Mouse (Mus musculus) right cerebral cortex, adult 18-20 months (tissue): Measurements from ENCODE around the gene Ccdc102a.
A peak's percentile ranks its signal among the peaks of the same experiment; 100 is the strongest.
"Not testable (repeated sequence)": the region's sequence is repeated elsewhere in the genome, so short reads cannot be mapped to it uniquely, and the experiment has no call there.

ENCODE experiments used
- DNase-seq: peaks from one replicate; pipeline ENCODE4 v3.0.0; 2022; ENCODE audit warnings: mixed read lengths

Ccdc102a gene

DNA sequence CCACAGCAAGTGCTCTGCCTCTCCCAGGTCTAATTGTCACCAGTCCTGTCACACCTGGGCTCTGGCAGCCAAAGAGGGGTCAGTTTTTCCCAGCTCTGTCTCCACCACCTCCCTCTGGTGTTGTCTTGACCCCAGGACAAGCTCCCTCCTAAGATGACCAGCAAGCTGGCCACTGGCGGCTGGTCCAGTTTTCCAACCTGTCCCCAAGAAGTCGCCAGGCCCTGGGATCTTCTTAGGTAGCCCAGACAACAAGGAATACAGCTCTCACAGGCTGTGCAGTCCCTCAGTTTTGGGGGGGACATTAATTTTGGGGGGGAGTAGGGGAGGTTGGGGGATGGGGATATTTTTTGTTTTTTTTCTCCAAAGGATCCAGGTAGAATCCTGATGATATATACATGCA, 45.3 kb downstream of the Ccdc102a start:
- DNase-seq, result no peak

DNA sequence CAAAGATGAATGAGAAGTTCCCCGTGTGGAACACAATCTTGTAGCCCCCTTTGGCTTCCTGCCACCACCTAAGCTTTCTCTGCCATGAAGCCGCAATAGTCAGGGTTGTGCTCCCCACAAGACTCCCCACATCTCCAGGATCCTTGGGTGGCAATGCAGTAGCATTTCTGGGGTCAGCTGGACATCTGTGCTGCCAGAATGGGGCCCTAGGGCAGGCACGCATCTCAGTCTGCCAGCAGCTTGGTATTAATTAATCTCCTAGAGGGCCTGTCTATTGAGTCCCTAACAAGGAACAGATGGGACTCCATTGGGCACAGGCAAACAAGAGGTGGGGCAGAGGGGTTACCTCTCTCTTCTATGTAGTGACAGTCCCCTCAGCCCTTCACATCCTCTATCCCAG, 45.7 kb downstream of the Ccdc102a start:
- DNase-seq, result no peak

DNA sequence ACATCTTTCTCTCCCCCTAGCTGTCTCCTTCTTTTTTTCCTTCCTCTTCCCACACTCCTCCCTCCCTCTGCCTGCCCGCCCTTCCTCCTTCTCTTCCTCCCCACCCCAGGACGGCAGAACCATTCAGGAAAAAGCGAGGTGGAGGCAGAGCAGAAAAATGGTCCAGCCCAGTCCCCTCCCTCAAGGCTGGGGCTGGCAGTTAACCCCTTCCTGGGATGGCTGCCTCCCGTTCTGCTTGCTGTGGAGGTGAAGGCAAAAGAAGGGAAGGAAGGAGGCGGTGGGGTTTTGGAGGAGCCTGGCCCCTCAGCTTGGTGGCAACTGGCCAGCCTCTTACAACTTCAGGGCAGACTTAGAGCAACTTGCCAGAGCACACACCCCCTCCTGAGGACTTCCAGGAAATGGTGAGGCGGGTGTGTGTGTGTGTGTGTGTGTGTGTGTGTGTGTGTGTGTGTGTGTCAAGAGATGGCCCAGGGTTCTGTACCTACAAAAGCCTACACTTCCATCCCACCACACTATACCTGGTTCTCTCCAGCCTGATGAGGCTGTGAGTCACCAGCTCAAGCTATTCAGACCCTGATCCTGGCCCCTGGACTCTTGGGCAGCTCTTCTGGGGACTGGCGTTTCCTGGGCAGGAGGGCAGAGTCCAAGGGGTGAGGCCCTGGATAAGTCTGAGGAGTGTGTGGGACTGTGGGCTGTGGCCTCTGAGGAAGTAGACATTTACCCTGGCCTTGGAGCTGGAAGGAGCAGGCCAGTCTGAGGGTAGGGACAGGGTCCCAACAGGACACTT, 46.6 kb downstream of the Ccdc102a start:
- DNase-seq, result peak; percentile 83

DNA sequence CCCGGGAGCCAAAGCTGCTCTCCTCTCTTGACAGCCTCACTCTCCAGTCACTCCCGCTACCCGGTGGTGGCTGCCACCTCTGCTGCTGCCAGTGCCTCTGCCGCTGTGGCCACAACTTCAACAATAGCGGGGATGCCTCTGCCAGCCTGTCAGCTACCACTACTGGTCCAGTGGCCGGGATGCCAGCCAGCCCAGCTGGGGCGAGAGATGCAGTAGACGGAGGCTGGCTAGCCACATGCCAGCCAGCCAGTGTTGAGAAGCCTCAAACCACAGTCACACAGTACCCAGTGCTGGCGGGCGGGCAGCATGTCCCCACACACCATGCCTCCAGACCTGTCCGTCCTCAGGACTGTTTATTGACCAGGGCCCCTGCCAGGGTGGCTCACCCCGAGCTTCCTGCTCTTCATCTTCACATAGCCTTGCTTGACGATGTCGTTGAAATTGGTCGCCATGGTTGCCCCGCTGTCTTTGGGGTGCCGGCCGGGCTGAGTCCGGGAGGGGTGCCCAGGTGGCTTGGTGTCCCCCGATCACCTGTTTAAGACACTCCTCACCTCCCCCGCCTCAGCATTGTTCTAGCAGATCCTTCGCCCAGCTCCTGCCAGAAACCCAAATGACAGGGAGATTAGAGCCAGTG, 47.3 kb downstream of the Ccdc102a start:
- peak; percentile 72 for DNase-seq

DNA sequence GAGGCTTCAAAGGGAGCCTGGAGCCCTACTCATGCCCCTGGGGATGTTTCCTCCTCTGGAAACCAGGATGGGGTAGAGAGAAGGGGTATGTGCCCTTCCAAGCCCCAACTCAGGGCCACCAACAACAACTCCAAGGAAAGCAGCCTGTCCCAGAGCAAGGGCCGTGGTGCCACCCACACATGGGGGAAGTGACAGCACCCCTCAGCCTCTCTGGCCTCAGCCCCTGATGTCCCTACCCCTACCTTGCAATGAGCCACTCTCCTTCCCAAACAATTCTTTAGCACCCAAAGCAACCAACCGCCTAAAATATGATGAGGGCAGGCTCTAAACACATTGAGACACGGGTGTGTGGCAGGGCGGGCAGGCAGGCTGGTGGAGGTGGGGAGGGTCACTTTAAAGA, 47.9 kb downstream of the Ccdc102a start:
- no peak for DNase-seq

DNA sequence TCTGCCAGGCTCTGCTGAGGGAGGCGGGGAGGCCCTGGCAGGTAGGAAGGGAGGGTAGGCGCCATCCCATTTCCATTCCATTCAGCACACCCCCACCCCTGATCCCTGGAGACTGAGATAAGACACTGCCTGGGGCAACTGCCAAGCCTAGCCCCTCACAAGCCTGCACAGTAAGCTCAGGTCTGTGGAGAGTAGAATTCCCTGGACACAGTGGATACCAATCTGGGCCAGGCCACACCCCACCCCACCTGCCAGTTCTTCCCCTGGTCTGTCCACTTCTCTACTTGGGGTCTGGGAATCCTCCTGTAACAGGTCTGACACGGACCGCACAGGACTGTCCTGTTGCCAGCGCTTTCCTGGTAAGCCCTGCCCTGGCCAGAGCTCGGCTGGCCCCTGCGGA, 48.8 kb downstream of the Ccdc102a start:
- DNase-seq, result no peak

DNA sequence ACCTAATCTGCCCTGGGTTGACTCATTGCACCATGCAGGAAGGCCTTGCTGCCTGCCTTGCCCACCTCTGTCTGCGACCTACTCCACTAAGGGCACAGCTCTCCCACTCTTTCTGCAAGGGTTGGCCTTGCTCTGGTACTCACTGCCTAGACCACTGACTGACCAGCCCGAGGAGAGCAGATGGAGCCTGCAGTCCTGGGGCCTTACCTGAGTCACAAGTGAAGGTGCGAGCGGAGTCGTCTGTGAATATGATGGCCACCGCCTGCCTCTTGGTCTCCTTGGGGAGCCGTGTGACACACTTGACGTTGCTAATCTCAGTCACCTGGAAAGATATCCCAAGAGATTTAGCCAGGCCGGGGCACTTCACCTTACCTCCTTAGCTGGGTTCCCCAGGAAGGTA, 51.0 kb downstream of the Ccdc102a start:
- no peak for DNase-seq

DNA sequence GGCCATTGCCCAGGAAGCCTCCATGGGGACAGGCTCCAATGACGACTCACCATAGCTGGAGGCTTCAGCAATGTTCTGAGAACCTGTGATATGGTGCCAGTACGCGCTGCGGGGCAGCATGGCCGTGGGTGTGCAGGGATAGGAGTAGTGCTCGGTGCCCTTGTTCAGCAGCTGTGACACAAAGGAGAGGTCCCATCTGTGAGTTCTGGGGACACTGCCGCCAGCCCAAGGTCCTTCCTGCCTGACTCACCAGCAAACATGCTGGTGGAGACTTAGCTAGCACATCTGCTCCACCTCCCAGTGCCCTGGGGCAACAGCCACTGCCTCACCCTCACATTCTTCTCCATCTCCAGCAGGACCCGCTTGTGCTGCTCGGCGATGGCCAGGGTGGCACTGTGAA, 52.6 kb downstream of the Ccdc102a start:
- no peak for DNase-seq

DNA sequence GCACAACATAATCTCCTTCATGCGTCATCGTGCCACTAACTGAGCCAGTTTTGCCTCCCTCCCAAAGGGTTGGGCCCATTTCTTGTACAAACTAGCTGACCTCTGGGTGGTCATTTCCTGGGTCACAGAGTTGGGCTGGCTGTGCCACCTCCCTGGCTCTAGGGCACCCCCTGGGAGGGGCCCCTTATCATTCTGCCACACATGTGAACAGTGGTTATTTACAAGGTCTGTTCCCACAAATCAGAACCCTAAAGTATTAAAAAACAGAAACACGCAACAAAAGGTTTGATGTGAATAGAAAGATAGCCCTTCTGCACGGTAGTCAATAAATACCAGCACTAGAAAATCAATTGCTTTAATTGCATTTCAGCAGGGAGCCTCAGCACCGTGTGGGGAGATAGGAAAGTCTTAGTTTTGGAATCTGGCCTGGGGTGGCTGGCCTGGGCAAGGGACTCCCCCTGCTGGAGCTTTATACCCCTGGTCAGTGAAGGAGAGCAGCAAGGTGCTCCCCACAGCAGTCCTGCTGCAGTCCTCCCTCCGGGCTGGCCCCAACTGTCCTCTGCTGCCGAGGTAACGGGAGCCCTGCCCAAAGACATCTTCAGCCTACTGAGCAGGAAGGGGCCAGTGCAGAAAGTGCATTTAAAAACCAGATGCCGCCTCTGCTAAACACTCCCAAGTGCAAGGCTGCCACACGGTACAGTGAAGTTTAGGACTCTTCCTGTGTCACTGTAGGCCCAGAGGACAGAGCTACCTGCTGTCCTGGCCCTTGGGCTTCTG, 53.8 kb downstream of the Ccdc102a start:
- no peak for DNase-seq

DNA sequence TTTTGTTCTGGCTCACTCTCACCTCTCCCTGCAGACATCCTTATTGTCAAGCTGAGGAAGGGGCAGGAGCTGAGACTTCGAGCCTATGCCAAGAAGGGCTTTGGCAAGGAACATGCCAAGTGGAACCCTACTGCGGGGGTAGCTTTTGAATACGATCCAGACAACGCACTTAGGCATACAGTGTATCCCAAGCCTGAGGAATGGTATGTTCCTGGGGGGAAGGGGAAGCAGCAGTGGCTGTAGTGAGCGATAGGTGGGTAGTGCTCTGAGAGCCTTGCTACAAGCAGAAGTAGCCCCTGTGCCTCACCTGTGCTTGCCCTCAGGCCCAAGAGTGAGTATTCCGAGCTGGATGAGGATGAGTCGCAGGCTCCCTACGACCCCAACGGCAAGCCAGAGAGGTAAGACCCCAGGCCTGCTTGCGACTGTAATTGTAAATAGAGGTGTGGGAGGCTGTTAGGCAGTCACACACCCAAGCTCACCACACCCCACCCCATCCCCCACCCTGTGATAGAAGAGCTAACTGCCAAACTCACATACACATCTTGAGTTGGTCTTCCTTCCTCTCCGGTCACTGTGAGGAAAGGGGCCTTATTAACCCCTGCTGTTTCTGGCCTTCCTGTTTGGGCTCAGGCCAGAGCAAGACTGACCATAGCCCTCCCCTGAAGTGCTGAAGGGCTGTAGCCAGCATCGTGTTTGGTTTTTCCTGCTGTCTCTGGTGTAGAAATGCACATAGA, 55.2 kb downstream of the Ccdc102a start:
- no peak for DNase-seq

DNA sequence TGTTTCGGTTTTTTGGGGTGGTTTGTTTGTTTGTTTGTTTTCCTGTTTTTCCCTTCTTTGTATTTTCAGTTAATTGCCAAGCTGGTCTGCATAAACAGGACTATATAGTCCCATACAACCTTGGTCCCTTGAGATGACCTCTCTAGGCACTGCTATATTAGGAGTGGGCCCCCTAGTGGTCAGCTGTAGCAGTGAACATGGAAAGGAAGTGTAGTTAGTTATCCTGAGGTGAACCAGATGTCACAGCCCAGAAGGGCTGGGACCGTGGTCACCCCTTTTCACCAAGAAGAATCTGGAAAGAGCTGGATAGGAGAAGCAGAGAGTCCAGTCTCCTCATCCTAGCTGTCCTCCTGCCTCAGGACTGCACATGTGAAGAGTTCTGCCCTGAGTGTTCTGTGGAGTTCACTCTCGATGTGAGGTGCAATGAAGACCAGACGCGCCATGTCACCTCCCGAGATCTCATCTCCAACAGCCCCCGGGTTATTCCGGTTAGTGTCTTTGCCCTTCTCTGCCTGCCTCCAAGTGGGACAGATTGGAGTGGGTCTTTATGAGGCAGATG, 56.5 kb downstream of the Ccdc102a start:
- DNase-seq, result no peak

DNA sequence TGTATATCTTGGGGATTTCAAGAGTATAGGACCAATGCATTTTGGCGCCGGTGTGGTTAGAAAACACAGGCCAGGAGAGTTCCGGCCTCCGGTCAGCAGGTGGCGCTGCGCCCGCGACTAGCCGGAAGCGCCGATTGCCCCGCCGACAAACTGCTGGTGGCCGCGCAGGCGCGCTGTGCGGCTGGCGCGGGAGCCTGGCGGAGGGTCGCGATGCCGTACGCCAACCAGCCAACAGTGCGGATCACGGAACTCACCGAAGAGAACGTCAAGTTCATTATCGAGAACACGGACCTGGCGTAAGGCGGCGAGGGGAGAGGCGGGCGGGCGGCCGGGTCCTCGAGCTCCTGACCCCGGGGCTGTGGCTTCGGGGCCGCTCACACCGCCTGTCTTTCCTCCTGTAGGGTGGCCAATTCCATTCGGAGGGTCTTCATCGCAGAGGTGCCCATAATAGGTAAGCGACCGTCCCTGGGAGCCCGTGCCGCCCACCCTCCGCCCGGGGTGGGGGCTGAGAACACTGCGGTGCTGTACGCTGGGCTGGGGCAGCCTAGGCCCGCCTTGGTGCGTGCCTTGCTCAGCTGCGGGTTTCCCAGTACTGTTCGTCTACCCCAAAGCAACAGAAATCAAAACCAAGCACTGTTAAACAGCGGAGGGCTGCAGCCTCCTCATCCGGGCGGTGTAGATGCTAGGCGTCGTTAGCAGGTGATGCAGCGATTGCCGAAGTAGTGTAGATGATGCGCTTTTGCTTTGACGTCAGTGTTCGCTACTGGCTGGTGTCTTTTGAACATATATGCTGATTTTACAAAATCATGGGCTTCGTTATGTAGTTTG, 60.3 kb downstream of the Ccdc102a start, which contains the start of gene Polr2c:
Gene Polr2c (plus strand): TSS at position 105 of the 828 bp plus-strand sequence.
- DNase-seq, result peak; percentile 90

DNA sequence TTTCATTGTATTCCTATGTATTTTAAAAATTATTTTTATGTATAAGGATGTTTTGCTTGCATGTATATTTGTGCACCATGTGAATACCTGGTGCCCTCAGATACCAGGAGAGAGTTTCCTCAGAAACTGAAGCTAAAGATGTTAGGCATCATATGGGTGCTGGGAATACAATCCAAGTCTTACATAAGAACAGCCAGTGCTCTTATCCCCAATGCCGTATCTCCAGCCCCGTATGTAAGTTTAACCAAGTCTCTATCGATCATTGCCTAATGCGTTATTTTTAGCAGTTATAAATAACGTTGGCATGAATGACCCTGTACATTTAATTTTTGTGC, 60.9 kb downstream of the Ccdc102a start:
- DNase-seq, result no peak

DNA sequence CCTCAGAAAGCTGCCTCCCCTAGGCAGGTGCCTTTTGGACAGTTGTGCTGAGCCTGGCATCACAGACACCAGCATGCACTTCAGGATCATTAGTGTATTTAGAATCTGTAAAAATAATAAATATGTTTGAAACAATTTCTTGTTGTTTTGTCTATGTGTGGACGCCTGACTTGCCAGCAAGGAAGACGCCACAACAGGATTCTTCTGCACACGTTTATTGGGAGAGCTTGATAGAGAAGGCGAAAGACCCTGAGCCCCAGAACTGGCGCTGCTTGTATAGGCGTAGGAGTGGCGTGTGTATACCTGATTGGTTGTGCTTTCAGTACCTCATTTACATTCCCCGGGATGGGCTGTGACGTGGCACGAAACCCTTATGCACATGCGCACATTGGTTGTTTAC, 63.1 kb downstream of the Ccdc102a start:
- not testable (repeated sequence) for DNase-seq
